Mouse (Mus musculus): ENCODE results near the gene 4930404N11Rik. TPM values are rescaled to one million over a fixed set of nuclear protein-coding genes. Genes with fewer than 3 reads are reported as not detected.
A peak's percentile ranks its signal among the peaks of the same experiment; 100 is the strongest.

Gene 4930404N11Rik
- polyA plus RNA-seq, 1 experiment from 2014 or later, result 0.31 TPM

DNA sequence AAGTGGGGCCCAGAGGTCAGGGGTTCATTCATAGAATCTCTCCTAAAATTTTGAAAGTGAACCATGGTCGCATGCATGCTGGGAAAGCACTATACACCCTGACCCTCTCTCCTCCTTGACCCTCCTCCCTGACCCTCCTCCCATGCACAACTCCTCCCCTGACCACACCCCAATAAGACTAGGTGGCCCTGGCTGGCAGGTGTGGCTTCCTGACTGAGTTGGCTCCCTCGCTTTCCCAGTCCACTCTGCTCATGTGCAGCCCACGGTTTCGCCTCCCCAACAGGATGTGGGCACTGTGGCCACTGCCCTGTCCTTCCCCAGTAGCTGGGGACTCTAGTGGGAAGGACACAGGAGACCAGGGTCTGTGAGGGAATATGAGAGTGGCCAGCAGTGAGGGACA lies 44.7 kb upstream of the 4930404N11Rik start:
- ATAC-seq (ENCODE audit: low read depth) (no peak), DNase-seq (ENCODE audit: low spot score) (no peak)
- Histone ChIP-seq H3K9me3 (ENCODE audit: control insufficient read depth, low read length) (no peaks in the 10 kb centered on the region), H3K36me3 (ENCODE audit: control insufficient read depth, insufficient read depth, low read length) (peaks cover 49% of the 10 kb centered on the region), H3K9ac (ENCODE audit: low read depth, low read length) (no peak overlapping the region), H3K4me3 (ENCODE audit: low read depth, low read length) (no peak overlapping the region), H3K4me2 (ENCODE audit: low read depth, low read length) (no peak overlapping the region), H3K27me3 (replicated peaks; ENCODE audit: control insufficient read depth, insufficient read depth, low read length) (no peaks in the 10 kb centered on the region), H3K4me1 (ENCODE audit: control insufficient read depth, insufficient read depth, low read length) (peaks cover 64% of the 10 kb centered on the region), H3K27ac (replicated peaks; ENCODE audit: low read depth, low read length) (peak overlapping the region; percentile 40; the same call in 1 of the 2 replicates)
- WGBS, result 56% methylated on average over 4 of the region's 4 CpGs

DNA sequence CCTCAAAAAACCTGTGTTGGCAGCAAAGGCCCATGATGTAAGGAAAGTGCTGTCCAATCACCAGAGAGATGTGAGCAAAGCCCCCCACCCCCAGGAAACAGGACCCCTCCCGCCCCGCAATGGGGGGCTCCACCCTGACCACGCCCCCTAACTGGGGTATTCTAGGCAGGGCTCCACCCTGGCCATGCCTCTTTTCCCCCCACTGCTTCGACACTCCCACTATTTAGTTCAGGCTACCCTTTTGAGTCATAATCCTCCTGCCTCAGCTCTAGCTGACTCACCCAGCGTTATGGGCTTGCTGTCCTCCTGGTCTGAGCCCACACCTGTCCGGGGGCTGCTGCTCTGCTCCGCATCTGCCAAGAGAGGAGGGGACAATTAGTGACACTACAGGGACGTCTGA lies 43.7 kb upstream of the 4930404N11Rik start:
- ATAC-seq (ENCODE audit: low read depth) (no peak), DNase-seq (ENCODE audit: low spot score) (no peak)
- 21% methylated on average over 6 of the region's 8 CpGs for WGBS
- Histone ChIP-seq H3K9ac (ENCODE audit: low read depth, low read length) (no peak overlapping the region), H3K4me2 (ENCODE audit: low read depth, low read length) (no peak overlapping the region), H3K36me3 (ENCODE audit: control insufficient read depth, insufficient read depth, low read length) (peaks cover 58% of the 10 kb centered on the region), H3K27me3 (replicated peaks; ENCODE audit: control insufficient read depth, insufficient read depth, low read length) (no peaks in the 10 kb centered on the region), H3K4me3 (ENCODE audit: low read depth, low read length) (no peak overlapping the region), H3K9me3 (ENCODE audit: control insufficient read depth, low read length) (no peaks in the 10 kb centered on the region), H3K4me1 (ENCODE audit: control insufficient read depth, insufficient read depth, low read length) (peaks cover 56% of the 10 kb centered on the region), H3K27ac (replicated peaks; ENCODE audit: low read depth, low read length) (0 out of 2 replicates have a peak overlapping the region, but pooled peaks have one; percentile 40)

DNA sequence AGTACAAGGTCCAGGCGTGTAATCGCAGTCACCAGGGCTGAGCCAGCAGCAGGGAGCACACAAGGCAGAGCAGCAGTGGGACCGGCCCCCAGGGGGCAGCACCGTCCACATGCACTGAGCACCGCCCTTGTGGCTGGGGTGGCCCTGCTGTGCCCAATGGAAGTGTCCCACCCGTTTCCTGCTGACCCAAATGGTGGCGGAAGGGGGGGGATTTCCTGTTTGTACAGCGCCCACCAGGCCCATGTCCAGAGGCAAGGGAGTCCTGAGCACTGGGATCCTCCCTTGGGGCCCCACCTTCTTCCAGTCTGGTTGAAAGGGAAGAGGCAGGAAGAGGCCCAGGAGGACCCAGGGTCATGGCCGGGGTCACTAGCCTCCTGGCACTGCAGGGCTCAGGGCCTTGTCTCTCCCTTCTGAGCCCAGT lies 43.3 kb upstream of the 4930404N11Rik start:
- Histone ChIP-seq H3K4me2 (ENCODE audit: low read depth, low read length) (no peak overlapping the region), H3K36me3 (ENCODE audit: control insufficient read depth, insufficient read depth, low read length) (peaks cover 63% of the 10 kb centered on the region), H3K9me3 (ENCODE audit: control insufficient read depth, low read length) (no peaks in the 10 kb centered on the region), H3K27ac (replicated peaks; ENCODE audit: low read depth, low read length) (no peak overlapping the region), H3K4me3 (ENCODE audit: low read depth, low read length) (no peak overlapping the region), H3K4me1 (ENCODE audit: control insufficient read depth, insufficient read depth, low read length) (peaks cover 51% of the 10 kb centered on the region), H3K9ac (ENCODE audit: low read depth, low read length) (no peak overlapping the region), H3K27me3 (replicated peaks; ENCODE audit: control insufficient read depth, insufficient read depth, low read length) (no peaks in the 10 kb centered on the region)
- DNase-seq (ENCODE audit: low spot score) (peak; percentile 77), ATAC-seq (ENCODE audit: low read depth) (peak; percentile 23; the same call in 1 of the 2 replicates)
- WGBS, result 23% methylated on average over 6 of the region's 9 CpGs

DNA sequence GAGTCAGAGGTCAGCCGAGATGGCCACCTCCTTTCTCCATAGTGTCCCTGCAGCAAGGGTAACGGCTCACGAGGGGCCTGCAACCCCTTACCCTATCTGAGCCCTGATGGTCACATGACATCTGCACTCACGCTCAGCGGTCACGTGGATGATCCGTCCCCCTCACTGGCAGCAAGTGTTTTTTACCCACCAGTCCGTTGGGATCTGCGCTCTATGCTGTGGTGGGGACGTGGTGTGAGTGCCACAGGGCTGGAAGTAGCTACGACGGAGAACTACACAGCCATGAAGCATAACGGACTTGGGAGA lies 42.8 kb upstream of the 4930404N11Rik start:
- DNase-seq (ENCODE audit: low spot score) (no peak), ATAC-seq (ENCODE audit: low read depth) (no peak)
- Histone ChIP-seq H3K4me2 (ENCODE audit: low read depth, low read length) (no peak overlapping the region), H3K4me1 (ENCODE audit: control insufficient read depth, insufficient read depth, low read length) (peaks cover 48% of the 10 kb centered on the region), H3K27me3 (replicated peaks; ENCODE audit: control insufficient read depth, insufficient read depth, low read length) (no peaks in the 10 kb centered on the region), H3K36me3 (ENCODE audit: control insufficient read depth, insufficient read depth, low read length) (peaks cover 67% of the 10 kb centered on the region), H3K4me3 (ENCODE audit: low read depth, low read length) (no peak overlapping the region), H3K27ac (replicated peaks; ENCODE audit: low read depth, low read length) (no peak overlapping the region), H3K9ac (ENCODE audit: low read depth, low read length) (no peak overlapping the region), H3K9me3 (ENCODE audit: control insufficient read depth, low read length) (no peaks in the 10 kb centered on the region)
- WGBS, result 61% methylated on average over 13 of the region's 13 CpGs

DNA sequence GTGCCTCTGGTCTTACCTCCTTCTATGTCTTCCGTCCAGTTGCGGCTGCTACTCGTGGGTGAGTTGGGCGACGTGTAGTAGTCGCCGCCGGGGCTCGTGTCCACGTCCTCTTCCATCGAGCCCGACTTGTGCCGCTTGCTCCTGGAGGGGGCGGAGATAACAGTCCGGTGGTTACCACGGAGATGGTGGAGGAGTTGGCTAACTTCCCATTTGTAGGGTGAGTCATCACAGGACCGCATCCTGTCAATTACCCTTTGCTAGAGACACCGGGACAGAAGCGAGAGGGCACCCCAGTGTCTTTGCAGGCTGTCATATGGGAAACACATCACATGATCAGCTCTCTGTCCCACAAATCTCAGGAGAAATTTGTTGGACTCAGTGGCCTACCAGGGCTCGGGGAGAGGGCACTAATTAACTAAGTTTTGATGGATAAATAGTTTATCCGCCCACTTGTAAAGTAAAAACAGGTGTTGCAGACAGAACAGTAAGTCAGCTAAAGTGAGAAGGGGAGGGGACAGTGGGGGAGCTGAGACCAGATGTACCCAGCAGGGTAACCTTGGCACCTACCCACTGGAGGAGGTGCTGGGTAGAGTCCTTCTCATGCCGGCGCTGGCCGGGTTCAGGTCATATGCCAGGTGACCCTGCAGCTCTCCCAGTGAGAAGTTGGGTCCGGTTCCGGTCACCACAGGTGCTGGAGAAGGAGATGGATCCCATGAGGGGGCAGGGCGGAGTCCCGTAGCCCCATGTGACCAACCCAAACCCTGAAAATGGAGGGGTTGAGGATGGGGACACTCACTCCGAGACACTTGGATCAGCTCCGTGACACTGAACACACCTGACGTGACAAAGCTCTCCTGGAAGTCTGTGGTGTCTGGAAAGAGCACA lies 42.2 kb upstream of the 4930404N11Rik start:
- Histone ChIP-seq H3K4me1 (ENCODE audit: control insufficient read depth, insufficient read depth, low read length) (peaks cover 50% of the 10 kb centered on the region), H3K27ac (replicated peaks; ENCODE audit: low read depth, low read length) (peak overlapping the region; percentile 46; the same call in 1 of the 2 replicates), H3K4me2 (ENCODE audit: low read depth, low read length) (peak overlapping the region; percentile 41), H3K9me3 (ENCODE audit: control insufficient read depth, low read length) (no peaks in the 10 kb centered on the region), H3K27me3 (replicated peaks; ENCODE audit: control insufficient read depth, insufficient read depth, low read length) (no peaks in the 10 kb centered on the region), H3K4me3 (ENCODE audit: low read depth, low read length) (peak overlapping the region; percentile 9; the same call in 1 of the 2 replicates), H3K9ac (ENCODE audit: low read depth, low read length) (peak overlapping the region; percentile 41; the same call in 1 of the 2 replicates), H3K36me3 (ENCODE audit: control insufficient read depth, insufficient read depth, low read length) (peaks cover 67% of the 10 kb centered on the region)
- ATAC-seq (ENCODE audit: low read depth) (peak; percentile 15; the same call in 1 of the 2 replicates), DNase-seq (ENCODE audit: low spot score) (peak; percentile 93)
- 23% methylated on average over 31 of the region's 31 CpGs for WGBS

DNA sequence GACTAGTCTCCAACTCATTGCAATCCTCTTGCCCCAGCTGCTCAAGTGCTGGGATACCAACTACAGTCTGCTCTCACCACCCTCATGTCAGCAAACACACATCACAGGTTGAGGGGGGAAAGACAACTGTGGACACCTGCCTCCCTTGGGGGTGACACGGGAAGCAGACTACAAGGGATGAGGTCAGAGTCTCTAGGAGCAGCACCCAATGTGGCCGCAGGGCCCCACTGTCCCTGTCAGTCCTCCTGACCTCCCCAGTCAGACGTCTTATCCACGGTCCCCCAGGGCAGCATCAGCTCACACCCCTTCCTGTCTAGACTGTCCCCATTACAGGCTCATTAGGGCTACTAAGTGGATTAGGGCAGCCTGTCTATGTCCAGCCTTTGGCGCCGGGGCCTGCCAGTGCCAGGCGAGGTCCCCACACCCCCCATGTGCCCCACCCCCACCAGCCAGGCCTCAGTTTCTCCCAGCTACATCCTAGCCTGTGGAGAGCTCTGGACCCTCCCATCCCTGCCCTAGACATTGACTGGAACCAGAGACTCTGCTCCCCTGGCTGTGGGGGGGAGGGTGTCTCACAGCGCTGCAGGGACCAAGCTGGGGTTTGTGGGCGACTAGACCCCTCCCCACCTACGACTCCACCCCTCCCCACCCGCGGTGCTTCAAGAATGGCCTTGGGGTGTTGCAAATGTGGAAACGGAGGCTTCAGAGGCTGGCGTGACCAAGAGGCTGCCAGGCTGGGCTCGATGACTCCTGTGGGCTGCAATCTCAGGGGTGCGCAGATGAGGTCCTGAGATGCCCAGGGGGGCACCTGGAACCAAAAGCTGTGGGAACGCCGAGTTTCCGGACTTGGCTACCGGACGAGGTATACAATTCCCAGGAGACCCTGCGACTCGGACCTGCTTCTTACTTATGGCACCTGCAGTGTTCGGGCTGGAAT lies 41.2 kb upstream of the 4930404N11Rik start:
- DNase-seq (ENCODE audit: low spot score) (no peak), ATAC-seq (ENCODE audit: low read depth) (no peak)
- H3K9me3 ChIP-seq (ENCODE audit: control insufficient read depth, low read length), result no peaks in the 10 kb centered on the region
- H3K4me2 ChIP-seq (ENCODE audit: low read depth, low read length), result peak overlapping the region; percentile 41
- peaks cover 51% of the 10 kb centered on the region for H3K4me1 ChIP-seq (ENCODE audit: control insufficient read depth, insufficient read depth, low read length)
- H3K4me3 ChIP-seq (ENCODE audit: low read depth, low read length), result peak overlapping the region; percentile 9; the same call in 1 of the 2 replicates
- H3K36me3 ChIP-seq (ENCODE audit: control insufficient read depth, insufficient read depth, low read length), result peaks cover 64% of the 10 kb centered on the region
- WGBS, result 29% methylated on average over 17 of the region's 24 CpGs
- H3K27ac ChIP-seq (replicated peaks; ENCODE audit: low read depth, low read length), result no peak overlapping the region
- peak overlapping the region; percentile 41; the same call in 1 of the 2 replicates for H3K9ac ChIP-seq (ENCODE audit: low read depth, low read length)
- no peaks in the 10 kb centered on the region for H3K27me3 ChIP-seq (replicated peaks; ENCODE audit: control insufficient read depth, insufficient read depth, low read length)

DNA sequence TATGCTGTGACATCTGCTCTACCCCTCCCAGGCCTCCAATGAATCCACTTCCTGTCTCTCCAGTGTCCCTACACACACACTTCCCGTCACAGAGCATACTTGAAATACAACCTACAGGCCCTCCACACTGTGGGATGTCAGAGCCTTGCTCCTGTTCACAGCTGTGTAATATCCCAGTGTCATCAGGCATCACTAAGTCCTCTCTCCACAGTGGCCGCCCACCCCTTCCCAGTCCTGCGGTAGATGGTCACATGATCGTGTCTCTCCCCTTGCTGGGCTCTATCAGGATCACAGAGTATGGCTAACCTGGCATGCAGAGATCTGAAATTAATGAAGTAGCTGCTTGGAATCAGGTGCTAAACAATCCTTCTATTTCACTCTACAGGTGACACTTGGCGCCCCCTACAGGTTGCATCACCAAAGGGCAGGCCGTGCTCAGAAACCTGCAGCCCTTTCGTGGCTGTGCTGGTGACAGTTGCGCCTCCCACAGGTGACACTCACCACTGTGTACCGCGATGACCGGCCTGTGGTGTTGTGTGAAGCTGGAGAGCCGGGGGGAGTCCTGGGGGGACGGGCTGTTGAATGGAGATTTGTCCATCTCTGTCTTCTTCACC lies 40.1 kb upstream of the 4930404N11Rik start:
- 46% methylated on average over 13 of the region's 13 CpGs for WGBS
- no peak overlapping the region for H3K4me2 ChIP-seq (ENCODE audit: low read depth, low read length)
- H3K9me3 ChIP-seq (ENCODE audit: control insufficient read depth, low read length), result no peaks in the 10 kb centered on the region
- no peak overlapping the region for H3K4me3 ChIP-seq (ENCODE audit: low read depth, low read length)
- no peaks in the 10 kb centered on the region for H3K27me3 ChIP-seq (replicated peaks; ENCODE audit: control insufficient read depth, insufficient read depth, low read length)
- H3K9ac ChIP-seq (ENCODE audit: low read depth, low read length), result no peak overlapping the region
- DNase-seq (ENCODE audit: low spot score), result no peak
- ATAC-seq (ENCODE audit: low read depth), result no peak
- H3K36me3 ChIP-seq (ENCODE audit: control insufficient read depth, insufficient read depth, low read length), result peaks cover 71% of the 10 kb centered on the region
- no peak overlapping the region for H3K27ac ChIP-seq (replicated peaks; ENCODE audit: low read depth, low read length)
- peaks cover 52% of the 10 kb centered on the region for H3K4me1 ChIP-seq (ENCODE audit: control insufficient read depth, insufficient read depth, low read length)

DNA sequence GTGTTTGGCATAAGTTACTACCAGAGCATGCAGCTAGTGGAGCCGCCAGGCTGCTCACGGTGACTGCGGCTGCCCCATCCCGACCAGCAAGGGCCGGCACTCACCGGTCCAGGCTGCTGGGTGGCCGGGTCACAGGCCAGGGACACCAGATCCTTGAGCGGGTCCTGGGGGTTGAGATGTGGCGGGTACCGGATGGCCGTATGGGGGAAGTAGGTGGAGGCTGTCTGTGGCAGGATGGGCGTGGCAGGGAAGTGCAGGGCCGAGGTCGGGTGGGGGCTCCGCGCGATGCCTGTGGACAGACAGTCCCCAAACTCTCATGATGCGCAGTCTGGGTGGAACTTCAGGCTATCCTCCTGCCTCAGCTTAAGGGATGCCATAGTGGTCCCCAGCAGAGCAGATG lies 39.1 kb upstream of the 4930404N11Rik start:
- 60% methylated on average over 16 of the region's 18 CpGs for WGBS
- Histone ChIP-seq H3K4me2 (ENCODE audit: low read depth, low read length) (no peak overlapping the region), H3K27me3 (replicated peaks; ENCODE audit: control insufficient read depth, insufficient read depth, low read length) (no peaks in the 10 kb centered on the region), H3K9me3 (ENCODE audit: control insufficient read depth, low read length) (no peaks in the 10 kb centered on the region), H3K27ac (replicated peaks; ENCODE audit: low read depth, low read length) (no peak overlapping the region), H3K4me3 (ENCODE audit: low read depth, low read length) (no peak overlapping the region), H3K4me1 (ENCODE audit: control insufficient read depth, insufficient read depth, low read length) (peaks cover 51% of the 10 kb centered on the region), H3K9ac (ENCODE audit: low read depth, low read length) (no peak overlapping the region), H3K36me3 (ENCODE audit: control insufficient read depth, insufficient read depth, low read length) (peaks cover 80% of the 10 kb centered on the region)
- ATAC-seq (ENCODE audit: low read depth) (no peak), DNase-seq (ENCODE audit: low spot score) (no peak)

Measured in embryonic facial prominence, embryonic 14.5 days (tissue).